Mouse (Mus musculus): Measurements from ENCODE around the gene Gadl1. TPM values are rescaled to one million over a fixed set of nuclear protein-coding genes. Genes with fewer than 3 reads are reported as not detected.

Gene Gadl1
- total RNA-seq (2014; rRNA removed): 0.19 and 0.54 TPM in 2 replicates
- polyA plus RNA-seq (2015; fragmentation: Nextera tagmentation; extraction: Ambion mirVana): 0.28 and 0.50 TPM in 2 replicates

GRCm38 (mm10) chr9:115909155-115909554, at the start of gene Gadl1:
Gene Gadl1, plus strand, starts transcription at chr9:115909455.
- DNase-seq (no peak), ATAC-seq (no peak)
- WGBS: 64% methylated on average over 9 of the region's 9 CpGs
- no peak within 1 kb of the TSS for H3K4me3 ChIP-seq (ENCODE audit: low read depth, low read length)
- H3K9me3 ChIP-seq (ENCODE audit: low read length): no peaks in the 10 kb centered on the region
- no peak within 1 kb of the TSS for H3K27ac ChIP-seq (ENCODE audit: low read depth, low read length)
- H3K4me1 ChIP-seq (ENCODE audit: insufficient read depth): no peaks in the 10 kb centered on the region
- no peaks in the 10 kb centered on the region for H3K36me3 ChIP-seq (ENCODE audit: insufficient read depth)
- H3K9ac ChIP-seq: no peak within 1 kb of the TSS
- H3K4me2 ChIP-seq (ENCODE audit: low read depth): no peak within 1 kb of the TSS
- no peak for TF ChIP-seq CTCF (IDR thresholded peaks at IDR 0.05; ENCODE audit: low read depth)
- H3K27me3 ChIP-seq (ENCODE audit: insufficient read depth, low read length): no peaks in the 10 kb centered on the region

GRCm38 (mm10) chr9:115862802-115863201, 46.5 kb upstream of the Gadl1 start:
- Histone ChIP-seq H3K4me1 (ENCODE audit: insufficient read depth) (no peaks in the 10 kb centered on the region), H3K9ac (no peak overlapping the region), H3K27me3 (ENCODE audit: insufficient read depth, low read length) (no peaks in the 10 kb centered on the region), H3K4me3 (ENCODE audit: low read depth, low read length) (no peak overlapping the region), H3K9me3 (ENCODE audit: low read length) (no peaks in the 10 kb centered on the region), H3K36me3 (ENCODE audit: insufficient read depth) (no peaks in the 10 kb centered on the region), H3K27ac (ENCODE audit: low read depth, low read length) (no peak overlapping the region), H3K4me2 (ENCODE audit: low read depth) (no peak overlapping the region)
- no peak for TF ChIP-seq CTCF (IDR thresholded peaks at IDR 0.05; ENCODE audit: low read depth)
- WGBS: 75% methylated on average over 5 of the region's 5 CpGs
- no peak for DNase-seq
- ATAC-seq: no peak

- no peaks in the 10 kb centered on the region for H3K9me3 ChIP-seq (ENCODE audit: low read length)
- no peaks in the 10 kb centered on the region for H3K4me1 ChIP-seq (ENCODE audit: insufficient read depth)
- no peaks in the 10 kb centered on the region for H3K36me3 ChIP-seq (ENCODE audit: insufficient read depth)
- no peak overlapping the region for H3K4me3 ChIP-seq (ENCODE audit: low read depth, low read length)
- TF ChIP-seq CTCF (IDR thresholded peaks at IDR 0.05; ENCODE audit: low read depth): no peak; the same call in 1 of the 2 replicates
- no peak overlapping the region for H3K27ac ChIP-seq (ENCODE audit: low read depth, low read length)
- no peaks in the 10 kb centered on the region for H3K27me3 ChIP-seq (ENCODE audit: insufficient read depth, low read length)
- H3K4me2 ChIP-seq (ENCODE audit: low read depth): no peak overlapping the region
- WGBS: 73% methylated on average over 6 of the region's 6 CpGs
- ATAC-seq: no peak
- no peak overlapping the region for H3K9ac ChIP-seq
- no peak for DNase-seq
These were observed 45.9 kb upstream of the Gadl1 start for GRCm38 (mm10) chr9:115863326-115863725.

GRCm38 (mm10) chr9:115867277-115867676, 42.0 kb upstream of the Gadl1 start:
- ATAC-seq (no peak), DNase-seq (no peak)
- Histone ChIP-seq H3K27me3 (ENCODE audit: insufficient read depth, low read length) (no peaks in the 10 kb centered on the region), H3K4me2 (ENCODE audit: low read depth) (no peak overlapping the region), H3K36me3 (ENCODE audit: insufficient read depth) (no peaks in the 10 kb centered on the region), H3K27ac (ENCODE audit: low read depth, low read length) (no peak overlapping the region), H3K4me1 (ENCODE audit: insufficient read depth) (no peaks in the 10 kb centered on the region), H3K9ac (no peak overlapping the region), H3K4me3 (ENCODE audit: low read depth, low read length) (no peak overlapping the region), H3K9me3 (ENCODE audit: low read length) (no peaks in the 10 kb centered on the region)
- peak; percentile 18; the same call in 1 of the 2 replicates for TF ChIP-seq CTCF (IDR thresholded peaks at IDR 0.05; ENCODE audit: low read depth)
- 35% methylated on average over 2 of the region's 2 CpGs for WGBS

- Histone ChIP-seq H3K27ac (ENCODE audit: low read depth, low read length) (no peak overlapping the region), H3K4me2 (ENCODE audit: low read depth) (no peak overlapping the region), H3K27me3 (ENCODE audit: insufficient read depth, low read length) (no peaks in the 10 kb centered on the region), H3K9ac (no peak overlapping the region), H3K4me3 (ENCODE audit: low read depth, low read length) (no peak overlapping the region), H3K9me3 (ENCODE audit: low read length) (no peaks in the 10 kb centered on the region), H3K36me3 (ENCODE audit: insufficient read depth) (no peaks in the 10 kb centered on the region), H3K4me1 (ENCODE audit: insufficient read depth) (no peaks in the 10 kb centered on the region)
- WGBS: 86% methylated on average over 13 of the region's 13 CpGs
- DNase-seq: no peak
- ATAC-seq: no peak
- TF ChIP-seq CTCF (IDR thresholded peaks at IDR 0.05; ENCODE audit: low read depth): peak; percentile 49
These were observed 39.1 kb upstream of the Gadl1 start for GRCm38 (mm10) chr9:115870168-115870567.

- Histone ChIP-seq H3K27ac (ENCODE audit: low read depth, low read length) (no peak overlapping the region), H3K9ac (no peak overlapping the region), H3K27me3 (ENCODE audit: insufficient read depth, low read length) (no peaks in the 10 kb centered on the region), H3K4me2 (ENCODE audit: low read depth) (no peak overlapping the region), H3K4me1 (ENCODE audit: insufficient read depth) (no peaks in the 10 kb centered on the region), H3K36me3 (ENCODE audit: insufficient read depth) (no peaks in the 10 kb centered on the region), H3K9me3 (ENCODE audit: low read length) (no peaks in the 10 kb centered on the region), H3K4me3 (ENCODE audit: low read depth, low read length) (no peak overlapping the region)
- no peak for ATAC-seq
- no peak for TF ChIP-seq CTCF (IDR thresholded peaks at IDR 0.05; ENCODE audit: low read depth)
- no peak for DNase-seq
- WGBS: 87% methylated on average over 5 of the region's 5 CpGs
These were observed 38.6 kb upstream of the Gadl1 start for GRCm38 (mm10) chr9:115870640-115871039.

- H3K27me3 ChIP-seq (ENCODE audit: insufficient read depth, low read length): no peaks in the 10 kb centered on the region
- no peaks in the 10 kb centered on the region for H3K4me1 ChIP-seq (ENCODE audit: insufficient read depth)
- H3K27ac ChIP-seq (ENCODE audit: low read depth, low read length): no peak overlapping the region
- no peak for TF ChIP-seq CTCF (IDR thresholded peaks at IDR 0.05; ENCODE audit: low read depth)
- H3K9me3 ChIP-seq (ENCODE audit: low read length): no peaks in the 10 kb centered on the region
- H3K9ac ChIP-seq: no peak overlapping the region
- 93% methylated on average over 6 of the region's 6 CpGs for WGBS
- H3K4me2 ChIP-seq (ENCODE audit: low read depth): no peak overlapping the region
- no peaks in the 10 kb centered on the region for H3K36me3 ChIP-seq (ENCODE audit: insufficient read depth)
- H3K4me3 ChIP-seq (ENCODE audit: low read depth, low read length): no peak overlapping the region
- DNase-seq: no peak
- no peak for ATAC-seq
These were observed 28.8 kb upstream of the Gadl1 start for GRCm38 (mm10) chr9:115880500-115880899.

Data from forebrain, postnatal 0 days (tissue).